Mouse (Mus musculus) gastrocnemius, postnatal 14 days (tissue): ENCODE data around the gene Arl6ip6. TPM values are rescaled to one million over a fixed set of nuclear protein-coding genes. Genes with fewer than 3 reads are reported as not detected.

Experiments
- total RNA-seq, 2 experiments: library from RNA; stranded (reverse); gene quantifications; 2 replicates each; pipeline ENCODE4 v1.2.3; 2021

Arl6ip6 gene
- total RNA-seq, 2 experiments from 2014 or later = 9.0 to 9.2 TPM

Other genes starting within 250 kb of the Arl6ip6 start
- gene Prpf40a, start 442 bp upstream of the Arl6ip6 start, total RNA-seq = 10 to 100 TPM; 30.6 to 41.3 TPM